Mouse (Mus musculus) cortical plate, adult 2 months (tissue): ENCODE data around the gene Palmd. TPM values are rescaled to one million over a fixed set of nuclear protein-coding genes. Genes with fewer than 3 reads are reported as not detected.
A peak's percentile ranks its signal among the peaks of the same experiment; 100 is the strongest.

Source experiments
- H3K27ac ChIP-seq: fragments of 200-500 bp; 2 replicates; pipeline ENCODE4 v1.5.1; 2012; ENCODE audit warnings: low read length, control low read depth, inconsistent platforms; ENCODE audit not compliant: insufficient read depth
- H3K4me1 ChIP-seq: fragments of 200-500 bp; 2 replicates; pipeline ENCODE4 v1.6.1; 2011; ENCODE audit warnings: low read length; ENCODE audit not compliant: control insufficient read depth, insufficient read depth
- H3K4me3 ChIP-seq: fragments of 200-500 bp; 2 replicates; pipeline ENCODE4 v1.5.1; 2011; ENCODE audit warnings: mild to moderate bottlenecking, low read length, control low read depth; ENCODE audit not compliant: insufficient read depth
- CTCF ChIP-seq: fragments of 200-500 bp; IDR thresholded peaks from 2 replicates; pipeline ENCODE4 v1.5.1; 2011; ENCODE audit warnings: mild to moderate bottlenecking, control low read depth, low read length; ENCODE audit not compliant: insufficient read depth; ENCODE audit errors: extremely low read depth
- POLR2A ChIP-seq: fragments of 200-500 bp; IDR thresholded peaks from 2 replicates; pipeline ENCODE4 v1.6.1; 2011; ENCODE audit warnings: mild to moderate bottlenecking, low read length, control low read depth; ENCODE audit not compliant: insufficient read depth; ENCODE audit errors: extremely low read depth
- polyA plus RNA-seq: library from polyadenylated mRNA; depleted of rRNA; stranded (reverse); fragments of >200 nt; gene quantifications from 2 replicates; pipeline ENCODE4 v1.2.3, GENCODE M21; 2012

The Palmd gene
- polyA plus RNA-seq, 1 experiment, result 9.4 TPM

DNA sequence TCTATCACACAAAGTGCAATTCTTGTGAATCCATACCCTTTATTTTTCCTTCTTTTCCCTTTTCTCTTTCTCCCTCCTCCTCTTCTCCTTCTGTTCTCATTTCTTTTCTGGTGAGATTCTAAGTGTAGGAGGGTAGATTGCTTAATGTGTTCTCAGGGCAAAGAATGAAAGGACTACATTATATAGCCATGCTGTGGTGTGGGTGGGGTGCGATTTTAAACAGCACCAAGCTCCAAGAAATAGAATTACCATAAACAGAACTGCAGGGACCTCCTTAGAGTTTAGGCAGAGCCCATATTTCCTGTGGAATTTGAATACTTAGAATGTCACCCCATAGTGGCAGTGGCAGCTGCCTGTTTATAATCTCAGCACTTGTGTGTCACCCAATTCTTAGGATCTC, 17.0 kb upstream of the Palmd start:
- Histone ChIP-seq H3K4me1 (no peaks in the 10 kb centered on the region; the same call in 1 of the 2 replicates), H3K4me3 (no peak overlapping the region), H3K27ac (0 out of 2 replicates have a peak overlapping the region, but pooled peaks have one; percentile 84)
- TF ChIP-seq POLR2A (no peak), CTCF (no peak)

DNA sequence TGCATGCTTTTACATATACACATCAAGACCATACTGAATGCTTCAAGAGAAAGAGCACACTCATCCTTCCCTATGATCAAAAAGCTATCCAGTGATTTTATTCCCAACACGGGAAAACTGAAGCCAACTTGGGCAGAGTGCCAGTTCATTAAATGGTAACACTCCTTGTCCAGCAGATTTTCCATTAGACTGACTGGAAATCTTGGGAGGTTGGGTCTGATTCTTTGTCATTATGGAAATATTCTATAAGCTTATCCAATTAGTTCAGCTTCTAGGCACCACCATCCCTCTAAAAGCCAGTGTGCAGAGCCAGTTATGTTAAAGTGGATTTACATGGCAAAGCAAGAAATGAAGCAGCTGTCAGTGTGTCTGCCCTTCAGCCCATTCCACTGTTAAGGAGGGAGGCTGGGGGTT, 16.3 kb upstream of the Palmd start:
- Histone ChIP-seq H3K27ac (peak overlapping the region; percentile 49; the same call in 1 of the 2 replicates), H3K4me1 (no peaks in the 10 kb centered on the region; the same call in 1 of the 2 replicates), H3K4me3 (no peak overlapping the region)
- no peak for TF ChIP-seq POLR2A
- no peak for TF ChIP-seq CTCF

DNA sequence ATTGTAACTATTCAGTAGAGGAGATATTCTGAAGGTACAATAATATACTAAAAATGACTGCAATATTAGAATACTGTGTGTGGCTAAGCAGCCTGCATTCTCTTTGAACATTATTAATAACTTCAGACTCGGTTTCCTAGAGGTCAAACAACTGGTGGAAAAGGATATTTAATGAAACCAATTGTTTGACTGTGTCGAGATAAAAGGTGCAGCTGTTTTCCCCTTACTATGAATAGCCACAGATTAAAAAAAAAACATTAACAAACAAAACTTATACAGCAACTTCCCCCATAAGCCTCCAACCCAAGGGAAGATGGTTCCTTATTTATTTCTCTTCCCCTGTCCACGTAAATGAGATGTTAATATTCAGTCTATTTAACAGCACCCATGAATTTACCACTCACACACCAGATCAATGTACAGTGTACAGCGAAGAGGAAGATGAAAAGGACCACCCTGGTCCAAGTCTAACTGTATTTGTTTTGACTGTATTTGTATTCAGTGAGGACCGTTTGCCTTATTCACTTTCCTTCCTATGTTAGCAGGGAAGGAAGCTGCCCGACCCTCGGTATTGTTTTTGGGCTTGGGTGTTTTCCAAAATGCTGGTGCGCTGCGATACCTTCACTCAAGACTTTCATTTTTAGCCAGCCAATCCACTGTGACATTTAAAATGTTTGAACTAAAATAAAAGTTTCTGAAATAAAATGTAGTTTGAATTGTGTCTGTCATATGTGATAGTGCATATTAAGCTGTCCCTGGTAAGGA, 13.2 kb upstream of the Palmd start:
- Histone ChIP-seq H3K4me1 (no peaks in the 10 kb centered on the region; the same call in 1 of the 2 replicates), H3K27ac (no peak overlapping the region), H3K4me3 (no peak overlapping the region)
- no peak for TF ChIP-seq POLR2A
- no peak for TF ChIP-seq CTCF

GRCm38 (mm10) chr3:116969786-116970185, 999 bp upstream of the Palmd start:
- no peak overlapping the region for H3K4me3 ChIP-seq
- no peaks in the 10 kb centered on the region; the same call in 1 of the 2 replicates for H3K4me1 ChIP-seq
- H3K27ac ChIP-seq, result no peak overlapping the region
- TF ChIP-seq POLR2A (no peak), CTCF (no peak)

GRCm38 (mm10) chr3:116969003-116969402, 216 bp upstream of the Palmd start:
- no peak for TF ChIP-seq POLR2A
- TF ChIP-seq CTCF, result no peak
- no peaks in the 10 kb centered on the region; the same call in 1 of the 2 replicates for H3K4me1 ChIP-seq
- H3K4me3 ChIP-seq, result peak overlapping the region; percentile 63
- no peak overlapping the region for H3K27ac ChIP-seq

GRCm38 (mm10) chr3:116967967-116968366, 820 bp downstream of the Palmd start, which contains the start of gene 4930455H04Rik:
TSS of gene 4930455H04Rik (plus strand) at chr3:116968267.
- no peaks in the 10 kb centered on the region; the same call in 1 of the 2 replicates for H3K4me1 ChIP-seq
- peak within 1 kb of the TSS; percentile 11 for H3K27ac ChIP-seq
- TF ChIP-seq CTCF (no peak), POLR2A (no peak)
- peak within 1 kb of the TSS; percentile 63 for H3K4me3 ChIP-seq

DNA sequence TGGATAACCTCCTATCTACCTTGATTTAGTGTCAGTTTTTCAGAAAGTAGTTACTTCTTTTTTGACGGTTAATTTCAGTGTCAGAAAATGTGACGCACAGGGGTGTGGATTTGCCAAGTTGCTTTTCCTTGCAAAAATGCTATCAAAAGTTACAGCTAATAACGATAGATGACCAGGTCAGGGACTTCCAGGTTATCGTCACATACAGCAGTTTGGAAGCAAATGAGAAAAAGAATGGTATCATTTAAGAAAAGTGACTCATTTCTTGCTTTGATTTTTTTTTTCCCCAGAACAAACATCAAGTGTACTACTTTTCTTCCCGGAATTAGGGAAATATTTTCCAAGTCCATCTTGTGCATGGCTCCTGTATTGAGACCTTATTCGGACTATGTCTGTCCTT, 1.4 kb downstream of the Palmd start:
- H3K4me3 ChIP-seq, result peak overlapping the region; percentile 63
- no peaks in the 10 kb centered on the region; the same call in 1 of the 2 replicates for H3K4me1 ChIP-seq
- TF ChIP-seq POLR2A (no peak), CTCF (no peak)
- no peak overlapping the region for H3K27ac ChIP-seq

DNA sequence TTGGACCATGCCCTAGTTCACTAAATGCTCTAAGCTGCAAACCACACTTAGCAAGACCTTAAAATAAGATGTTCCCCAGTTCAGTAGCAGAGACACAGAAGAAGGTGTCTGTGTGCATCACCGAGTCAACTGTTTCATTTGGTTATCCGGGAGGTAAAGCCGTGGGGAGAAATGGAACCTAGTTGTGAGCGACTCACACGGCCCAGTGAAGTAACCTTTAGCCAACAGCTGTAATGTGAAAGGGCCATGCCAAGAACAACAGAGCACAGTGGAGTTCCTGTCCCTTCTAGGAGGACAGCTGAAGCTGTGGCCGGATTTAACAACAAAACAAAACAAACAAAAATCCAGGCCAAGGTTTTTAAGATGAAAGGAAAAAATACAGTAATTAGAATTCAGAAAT, 2.0 kb downstream of the Palmd start:
- Histone ChIP-seq H3K4me1 (no peaks in the 10 kb centered on the region; the same call in 1 of the 2 replicates), H3K4me3 (peak overlapping the region; percentile 63), H3K27ac (peak overlapping the region; percentile 85)
- TF ChIP-seq CTCF (no peak), POLR2A (no peak)

GRCm38 (mm10) chr3:116966225-116966624, 2.6 kb downstream of the Palmd start:
- Histone ChIP-seq H3K4me1 (no peaks in the 10 kb centered on the region; the same call in 1 of the 2 replicates), H3K4me3 (peak overlapping the region; percentile 63; the same call in 1 of the 2 replicates), H3K27ac (no peak overlapping the region)
- TF ChIP-seq POLR2A, result 0 out of 2 replicates have a peak, but pooled peaks have one; percentile 16
- peak; percentile 61 for TF ChIP-seq CTCF

DNA sequence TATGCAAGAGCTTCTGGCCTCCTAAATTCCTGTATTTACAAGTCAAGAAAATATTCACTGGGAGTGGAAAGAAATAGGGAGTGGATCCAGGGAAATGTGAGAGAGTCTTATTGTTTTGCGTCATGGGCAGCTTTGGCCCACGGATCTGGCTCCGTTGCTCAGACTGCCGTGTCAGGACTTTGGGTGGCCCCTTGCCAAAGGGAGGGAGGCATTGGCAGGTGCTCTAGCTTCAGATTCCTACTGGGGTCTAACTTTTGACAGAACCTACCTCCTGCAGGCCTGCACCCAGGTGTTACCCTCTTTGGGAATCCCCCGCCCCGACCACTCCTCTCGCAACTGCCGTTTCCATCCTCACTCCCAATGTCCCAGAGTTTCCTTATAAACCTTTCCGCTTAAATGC, 4.4 kb downstream of the Palmd start:
- H3K4me1 ChIP-seq, result no peaks in the 10 kb centered on the region; the same call in 1 of the 2 replicates
- peak overlapping the region; percentile 59; the same call in 1 of the 2 replicates for H3K27ac ChIP-seq
- H3K4me3 ChIP-seq, result no peak overlapping the region
- TF ChIP-seq CTCF, result no peak

GRCm38 (mm10) chr3:116963213-116963612, 5.6 kb downstream of the Palmd start:
- no peaks in the 10 kb centered on the region; the same call in 1 of the 2 replicates for H3K4me1 ChIP-seq
- TF ChIP-seq CTCF, result no peak
- no peak for TF ChIP-seq POLR2A
- H3K27ac ChIP-seq, result no peak overlapping the region; the same call in 1 of the 2 replicates
- no peak overlapping the region for H3K4me3 ChIP-seq
